Mouse (Mus musculus) myocyte (in vitro differentiated cells): Measurements from ENCODE around the gene Map3k20. TPM values are rescaled to one million over a fixed set of nuclear protein-coding genes. Genes with fewer than 3 reads are reported as not detected.

Experiments
- H3K27me3 ChIP-seq: one replicate; pipeline ENCODE4 v1.6.1; 2011; ENCODE audit not compliant: control insufficient read depth, insufficient read depth, insufficient read length
- H3K36me3 ChIP-seq: one replicate; pipeline ENCODE4 v1.6.1; 2011; ENCODE audit not compliant: control insufficient read depth, insufficient read depth
- H3K4me2 ChIP-seq: one replicate; pipeline ENCODE4 v1.6.1; 2011; ENCODE audit warnings: low read depth, control low read depth
- H3K4me3 ChIP-seq: one replicate; pipeline ENCODE4 v1.5.1; 2011; ENCODE audit warnings: mild to moderate bottlenecking, control low read depth, moderate library complexity
- H3K79me2 ChIP-seq: one replicate; pipeline ENCODE4 v1.6.1; 2011; ENCODE audit not compliant: control insufficient read depth, insufficient read depth
- H3ac ChIP-seq: one replicate; pipeline ENCODE4 v1.6.1; 2011; ENCODE audit not compliant: control insufficient read depth, insufficient read length
- CEBPB ChIP-seq: IDR thresholded peaks from 2 replicates; pipeline ENCODE4 v1.6.1; 2011; ENCODE audit warnings: mild to moderate bottlenecking, moderate library complexity; ENCODE audit not compliant: poor library complexity, insufficient read depth, severe bottlenecking
- E2F4 ChIP-seq: IDR thresholded peaks from one replicate; pipeline ENCODE4 v1.6.1; 2011; ENCODE audit warnings: mild to moderate bottlenecking, control low read depth, moderate library complexity; ENCODE audit not compliant: insufficient read depth
- MAX ChIP-seq: IDR thresholded peaks from one replicate; pipeline ENCODE4 v1.6.1; 2011; ENCODE audit warnings: low read depth, mild to moderate bottlenecking, control low read depth
- MYOD1 ChIP-seq, 3 experiments: IDR thresholded peaks; one replicate each; pipeline ENCODE4 v1.6.1; 2011; ENCODE audit warnings: control low read depth in 2 of 3, low read depth in 2 of 3, mild to moderate bottlenecking in 2 of 3, moderate library complexity in 1 of 3; ENCODE audit not compliant: insufficient read length in 2 of 3, control insufficient read depth in 1 of 3
- MYOG ChIP-seq, 3 experiments: IDR thresholded peaks; one replicate each; pipeline ENCODE4 v1.6.1; 2011; ENCODE audit warnings: control low read depth in 2 of 3, low read depth in 2 of 3, mild to moderate bottlenecking in 2 of 3; ENCODE audit not compliant: insufficient read length in 2 of 3, control insufficient read depth in 1 of 3, insufficient read depth in 1 of 3
- POLR2A ChIP-seq: IDR thresholded peaks from one replicate; pipeline ENCODE4 v1.6.1; 2011; ENCODE audit warnings: low read depth, mild to moderate bottlenecking, control low read depth, moderate library complexity; ENCODE audit not compliant: insufficient read length
- POLR2AphosphoS2 ChIP-seq: IDR thresholded peaks from one replicate; pipeline ENCODE4 v1.6.1; 2011; ENCODE audit warnings: low read depth, control low read depth; ENCODE audit not compliant: insufficient read length
- REST ChIP-seq: IDR thresholded peaks from one replicate; pipeline ENCODE4 v1.6.1; 2011; ENCODE audit warnings: mild to moderate bottlenecking, control low read depth, moderate library complexity; ENCODE audit not compliant: insufficient read depth, insufficient read length
- SRF ChIP-seq: IDR thresholded peaks from one replicate; pipeline ENCODE4 v1.6.1; 2011; ENCODE audit warnings: low read depth; ENCODE audit not compliant: control insufficient read depth, insufficient read length
- TCF12 ChIP-seq: IDR thresholded peaks from one replicate; pipeline ENCODE4 v1.6.1; 2011; ENCODE audit warnings: mild to moderate bottlenecking, control low read depth; ENCODE audit not compliant: poor library complexity, insufficient read depth, severe bottlenecking
- TCF3 ChIP-seq: IDR thresholded peaks from one replicate; pipeline ENCODE4 v1.6.1; 2011; ENCODE audit warnings: low read depth, control low read depth; ENCODE audit not compliant: insufficient read length
- USF1 ChIP-seq: IDR thresholded peaks from one replicate; pipeline ENCODE4 v1.6.1; 2011; ENCODE audit warnings: low read depth, mild to moderate bottlenecking, control low read depth, moderate library complexity
- polyA plus RNA-seq: library from polyadenylated mRNA; unstranded; fragments of >200 nt; fragmentation: generic; extraction: Trizol; gene quantifications from one replicate; pipeline ENCODE4 v1.2.1, GENCODE M21; 2012; ENCODE audit warnings: missing spikeins

Gene Map3k20
- polyA plus RNA-seq, 1 experiment = 13.7 TPM

DNA sequence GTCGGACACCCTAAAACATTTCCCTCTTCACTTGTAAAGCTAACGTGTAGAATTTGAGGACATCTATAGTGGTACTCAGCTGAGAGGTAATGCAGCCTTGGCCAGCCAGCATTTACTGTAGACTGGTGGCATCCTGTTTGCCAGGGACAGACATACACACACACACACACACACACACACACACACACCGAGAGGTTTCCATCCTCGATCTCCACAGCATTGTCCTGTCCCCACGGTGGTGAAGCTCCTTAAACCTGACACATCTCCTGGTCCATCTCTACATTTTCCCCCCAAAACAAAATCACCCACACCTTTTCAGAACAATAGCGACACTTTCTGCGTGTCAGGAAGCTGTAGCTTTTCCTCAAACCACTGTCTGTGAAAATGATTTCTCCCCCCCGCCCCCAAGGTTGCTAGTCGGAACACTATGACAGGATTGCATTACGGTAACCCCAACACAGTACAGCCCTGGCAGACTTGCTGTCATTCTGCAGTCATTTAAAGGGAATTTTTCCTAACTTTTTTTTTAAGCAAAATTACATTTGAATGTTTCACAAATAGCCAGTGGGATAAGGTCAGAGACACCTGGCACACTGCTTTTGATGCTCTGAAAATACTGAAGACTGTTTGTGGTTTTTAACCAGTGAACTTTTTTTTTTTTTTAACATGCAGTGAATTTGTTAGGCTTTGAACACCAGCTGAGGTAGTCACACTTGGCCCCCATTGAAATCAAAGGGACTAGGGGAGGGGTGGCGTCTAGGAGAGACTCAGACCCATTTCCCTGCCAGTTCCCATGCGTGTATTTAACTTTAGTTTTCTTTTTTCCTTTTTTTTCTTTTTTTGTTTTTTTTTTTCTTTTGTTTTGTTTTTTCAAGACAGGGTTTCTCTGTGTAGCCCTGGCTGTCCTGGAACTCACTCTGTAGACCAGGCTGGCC lies 120.5 kb downstream of the Map3k20 start:
- Histone ChIP-seq H3K27me3 (no peaks in the 10 kb centered on the region), H3K36me3 (peaks cover 26% of the 10 kb centered on the region), H3K4me3 (no peak overlapping the region)

GRCm38 (mm10) chr2:72406701-72407100 lies 121.3 kb downstream of the Map3k20 start:
- peaks cover 26% of the 10 kb centered on the region for H3K36me3 ChIP-seq
- H3K79me2 ChIP-seq = no peaks in the 10 kb centered on the region
- TF ChIP-seq POLR2AphosphoS2 (no peak), SRF (peak; percentile 21), MYOG (IDR thresholded peaks at IDR 0.05; ENCODE audit: control insufficient read depth in 1 of 3, insufficient read depth in 1 of 3, insufficient read length in 2 of 3, low read depth in 2 of 3) (peak in 2 of 3 experiments; percentile 31 to 65), MYOD1 (IDR thresholded peaks at IDR 0.05; ENCODE audit: control insufficient read depth in 1 of 3, insufficient read length in 2 of 3, low read depth in 2 of 3) (peak in 2 of 3 experiments; percentile 22 to 34), TCF12 (no peak), E2F4 (no peak)
- no peaks in the 10 kb centered on the region for H3K27me3 ChIP-seq
- H3ac ChIP-seq = no peak overlapping the region
- H3K4me2 ChIP-seq = no peak overlapping the region
- H3K4me3 ChIP-seq = no peak overlapping the region

More for the DNA sequence above, 120.5 kb downstream of the Map3k20 start:
- no peak overlapping the region for H3K4me2 ChIP-seq
- TF ChIP-seq CEBPB = no peak
- no peak for TF ChIP-seq MAX
- no peak for TF ChIP-seq MYOG (IDR thresholded peaks at IDR 0.05; ENCODE audit: control insufficient read depth in 1 of 3, insufficient read depth in 1 of 3, insufficient read length in 2 of 3, low read depth in 2 of 3)
- H3K79me2 ChIP-seq = no peaks in the 10 kb centered on the region
- no peak overlapping the region for H3ac ChIP-seq

DNA sequence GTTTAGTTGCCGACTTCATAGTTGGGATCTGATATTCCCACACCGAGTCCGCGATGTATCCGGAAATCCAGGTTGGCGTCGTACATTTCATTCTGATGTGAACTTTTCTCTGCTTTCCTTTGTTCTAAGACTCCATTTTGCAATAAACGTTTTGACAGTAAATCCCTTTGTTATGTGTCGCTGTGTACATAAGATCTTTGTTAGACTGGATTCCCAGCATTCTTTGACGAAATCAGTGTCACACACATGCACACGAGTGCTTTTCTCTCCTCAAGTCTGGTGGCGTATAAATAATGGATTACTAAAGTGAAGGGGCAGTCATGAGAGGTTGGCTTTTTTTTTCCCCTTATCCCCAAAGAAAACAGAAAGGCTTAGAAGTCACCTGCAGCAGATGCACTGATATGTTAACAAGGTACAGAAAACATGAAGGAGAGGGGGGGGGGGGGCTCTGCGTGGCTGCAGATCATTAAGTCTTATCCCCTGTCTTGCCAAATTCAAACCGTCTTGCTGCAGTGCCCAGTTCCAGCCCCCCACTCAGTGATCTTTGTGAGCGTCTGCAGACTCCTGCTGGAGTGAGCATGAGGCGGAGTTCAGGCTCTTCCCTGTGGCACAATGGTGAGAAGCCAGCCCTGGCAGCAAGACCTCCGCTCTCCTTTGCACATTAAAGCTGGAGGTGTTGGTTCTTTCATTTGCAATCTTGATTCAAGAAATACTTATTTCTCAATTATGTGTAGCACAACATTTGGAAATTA lies 122.1 kb downstream of the Map3k20 start:
- Histone ChIP-seq H3K4me3 (no peak overlapping the region), H3K27me3 (no peaks in the 10 kb centered on the region), H3K79me2 (no peaks in the 10 kb centered on the region), H3K36me3 (peaks cover 20% of the 10 kb centered on the region), H3K4me2 (no peak overlapping the region), H3ac (no peak overlapping the region)
- TF ChIP-seq E2F4 (no peak), MYOD1 (IDR thresholded peaks at IDR 0.05; ENCODE audit: control insufficient read depth in 1 of 3, insufficient read length in 2 of 3, low read depth in 2 of 3) (no peak), REST (no peak), CEBPB (no peak), TCF12 (no peak), MAX (no peak), POLR2A (no peak), MYOG (IDR thresholded peaks at IDR 0.05; ENCODE audit: control insufficient read depth in 1 of 3, insufficient read depth in 1 of 3, insufficient read length in 2 of 3, low read depth in 2 of 3) (no peak), POLR2AphosphoS2 (no peak), SRF (no peak), TCF3 (no peak), USF1 (no peak)

DNA sequence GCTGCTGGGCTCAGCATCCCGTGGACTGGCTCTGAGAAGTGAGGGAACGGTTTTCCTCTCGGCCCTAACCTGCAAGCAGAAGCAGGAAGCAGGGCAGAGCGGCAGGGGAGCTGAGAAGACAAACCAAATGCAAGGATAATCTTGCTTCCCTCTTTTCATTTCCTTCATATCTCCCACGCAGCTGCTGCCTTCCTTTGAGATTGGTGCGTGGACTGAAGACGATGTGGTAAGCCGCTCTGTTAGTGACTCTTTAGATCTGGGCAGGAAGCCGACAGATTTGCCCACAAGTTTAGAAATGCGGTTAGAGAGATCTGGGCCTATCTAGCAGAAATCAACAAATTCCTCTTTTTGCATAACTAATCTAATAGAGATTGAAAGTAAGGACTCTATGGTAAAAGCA lies 124.5 kb downstream of the Map3k20 start:
- no peaks in the 10 kb centered on the region for H3K79me2 ChIP-seq
- no peak overlapping the region for H3K4me2 ChIP-seq
- no peaks in the 10 kb centered on the region for H3K27me3 ChIP-seq
- no peaks in the 10 kb centered on the region for H3K36me3 ChIP-seq
- H3K4me3 ChIP-seq = no peak overlapping the region
- no peak for TF ChIP-seq SRF
- no peak for TF ChIP-seq TCF3
- no peak for TF ChIP-seq CEBPB
- no peak for TF ChIP-seq POLR2A
- no peak for TF ChIP-seq TCF12
- TF ChIP-seq USF1 = no peak
- TF ChIP-seq REST = no peak
- TF ChIP-seq E2F4 = no peak
- no peak for TF ChIP-seq MYOD1 (IDR thresholded peaks at IDR 0.05; ENCODE audit: control insufficient read depth in 1 of 3, insufficient read length in 2 of 3, low read depth in 2 of 3)
- TF ChIP-seq POLR2AphosphoS2 = no peak
- TF ChIP-seq MYOG (IDR thresholded peaks at IDR 0.05; ENCODE audit: control insufficient read depth in 1 of 3, insufficient read depth in 1 of 3, insufficient read length in 2 of 3, low read depth in 2 of 3) = no peak
- no peak for TF ChIP-seq MAX
- no peak overlapping the region for H3ac ChIP-seq
